Mouse (Mus musculus): ENCODE data around the gene Tlx2. TPM values are rescaled to one million over a fixed set of nuclear protein-coding genes. Genes with fewer than 3 reads are reported as not detected.

The Tlx2 gene
- total RNA-seq, 2 experiments from 2014 or later: not detected

GRCm38 (mm10) chr6:83023786-83024185 lies 46.3 kb downstream of the Tlx2 start:
- DNase-seq: no peak

- no peak for DNase-seq
Observed at GRCm38 (mm10) chr6:83023008-83023407, 47.1 kb downstream of the Tlx2 start.

DNA sequence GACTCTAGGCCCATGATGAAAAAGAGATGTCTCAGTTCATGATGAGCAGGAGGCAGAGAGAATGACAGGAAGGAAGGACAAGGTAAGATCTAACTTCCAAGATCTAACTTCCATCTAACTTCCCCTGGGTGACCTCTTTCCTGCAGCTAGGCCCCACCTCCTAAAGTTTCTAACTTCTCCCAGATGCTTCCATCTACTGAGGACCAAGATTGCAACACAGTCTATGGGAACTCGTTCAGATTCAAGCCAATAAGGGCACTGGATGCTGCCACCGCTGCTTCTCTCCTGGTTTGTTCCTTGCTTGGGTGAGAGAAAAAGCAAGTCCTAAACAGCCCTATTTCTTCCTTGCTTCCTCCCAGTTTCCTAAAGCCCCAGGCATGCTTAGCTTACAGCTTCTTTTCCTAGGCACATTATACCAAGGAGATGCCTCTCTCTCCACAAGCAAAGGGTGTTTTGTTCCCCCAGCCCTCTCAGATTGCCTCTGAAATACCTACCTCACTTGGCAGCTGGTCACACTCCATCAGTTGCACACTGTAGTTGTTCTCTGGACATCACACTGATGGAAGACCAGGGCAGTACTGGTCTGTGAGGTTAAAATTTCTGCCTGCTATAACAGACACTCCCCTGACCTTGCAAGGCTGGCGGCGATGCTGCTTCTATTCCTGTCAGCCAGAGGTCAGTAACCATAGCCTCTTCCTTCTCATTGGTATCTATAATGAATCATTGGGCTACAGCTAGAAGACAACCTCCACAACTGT lies 49.1 kb downstream of the Tlx2 start:
- no peak for DNase-seq

DNA sequence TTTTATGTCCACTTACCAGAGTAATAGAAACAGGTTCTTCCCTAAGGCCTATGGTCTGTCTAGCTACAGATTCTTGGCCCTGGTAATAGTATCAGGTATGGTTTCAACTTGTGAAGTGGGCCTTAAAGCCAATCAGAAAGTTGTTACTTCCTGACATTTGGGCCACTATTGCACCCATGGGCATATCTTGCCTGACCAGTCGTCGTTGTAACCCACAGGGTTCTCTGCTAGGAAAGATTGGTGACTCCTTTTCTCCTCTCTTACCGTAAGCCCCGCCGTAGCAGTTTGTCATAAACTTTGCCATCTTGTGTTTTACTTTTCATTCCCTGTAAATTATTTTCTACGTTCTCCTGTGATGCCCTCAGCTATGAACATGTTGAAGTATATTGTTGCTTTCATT lies 50.0 kb downstream of the Tlx2 start:
- DNase-seq: no peak

DNA sequence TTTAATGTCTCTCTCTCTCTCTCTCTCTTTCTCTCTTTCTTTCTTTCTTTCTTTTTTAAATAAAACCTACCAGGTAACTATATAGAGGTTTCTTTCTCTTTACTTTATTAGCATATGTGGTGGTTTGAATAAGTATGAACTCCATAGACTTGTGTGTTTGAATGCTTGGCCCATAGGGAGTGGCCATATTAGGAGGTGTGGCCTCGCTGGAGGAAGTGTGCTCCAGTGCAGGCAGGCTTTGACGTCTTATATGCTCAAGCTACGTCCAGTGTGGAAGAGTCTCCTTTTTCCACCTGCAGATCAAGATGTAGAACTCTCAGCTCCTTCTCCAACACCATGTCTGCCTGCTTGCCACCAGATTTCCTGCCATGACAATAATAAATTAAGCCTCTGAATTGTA lies 51.0 kb downstream of the Tlx2 start:
- DNase-seq: no peak

Small RNA genes within 50 kb of the gene (microRNA-seq; reads per million reads assigned to microRNA genes)
- 0 reads per million in 2 experiments for gene Mir3470a
- gene Mir7040: 0 to 0.21 reads per million in 2 experiments

Other genes starting within 250 kb of the Tlx2 start
- gene Sema4f, start 130.5 kb downstream of the Tlx2 start, total RNA-seq (2021): 10 to 100 TPM; 41.0 to 41.2 TPM
- not detected for gene M1ap, start 123.4 kb downstream of the Tlx2 start, total RNA-seq (2021)
- gene Dok1, start 36.8 kb downstream of the Tlx2 start, total RNA-seq (2021): 1 to 10 TPM; 2.5 to 2.6 TPM
- gene Loxl3, start 36.1 kb downstream of the Tlx2 start, total RNA-seq (2021): 1 to 10 TPM; 4.1 to 5.4 TPM
- 100 to 1,000 TPM; 121 to 142 TPM for gene Aup1, start 15.8 kb downstream of the Tlx2 start, total RNA-seq (2021)
- gene Htra2, start 15.0 kb downstream of the Tlx2 start, total RNA-seq (2021): 10 to 100 TPM; 47.1 to 49.0 TPM
- gene Dqx1, start 12.4 kb downstream of the Tlx2 start, total RNA-seq (2021): under 1 TPM; 0.40 to 0.94 TPM
- gene Pcgf1, start 7.6 kb upstream of the Tlx2 start, total RNA-seq (2021): 10 to 100 TPM; 33.9 to 34.9 TPM
- gene Lbx2, start 16.1 kb upstream of the Tlx2 start, total RNA-seq (2021): under 1 TPM in 1 of 2 experiments, not detected in 1; 0.48 TPM
- 1 to 10 TPM; 8.0 to 8.2 TPM for gene Ccdc142, start 31.3 kb upstream of the Tlx2 start, total RNA-seq (2021)
- gene Gm42688, start 31.3 kb upstream of the Tlx2 start, total RNA-seq (2021): 1 to 10 TPM; 5.8 to 7.0 TPM
- 10 to 100 TPM; 64.4 to 69.9 TPM for gene Mrpl53, start 38.7 kb upstream of the Tlx2 start, total RNA-seq (2021)
- gene Mogs, start 45.2 kb upstream of the Tlx2 start, total RNA-seq (2021): 10 to 100 TPM; 28.0 to 28.9 TPM
- 10 to 100 TPM; 58.2 to 61.4 TPM for gene Wbp1, start 51.3 kb upstream of the Tlx2 start, total RNA-seq (2021)
- 10 to 100 TPM; 21.2 to 23.5 TPM for gene Ino80b, start 55.1 kb upstream of the Tlx2 start, total RNA-seq (2021)
- 10 to 100 TPM; 75.9 to 90.3 TPM for gene Rtkn, start 65.2 kb upstream of the Tlx2 start, total RNA-seq (2021)
- 10 to 100 TPM; 24.2 to 25.3 TPM for gene Wdr54, start 86.1 kb upstream of the Tlx2 start, total RNA-seq (2021)
- 10 to 100 TPM; 23.4 to 24.0 TPM for gene 1700003E16Rik, start 86.1 kb upstream of the Tlx2 start, total RNA-seq (2021)
- 100 to 1,000 TPM; 384 to 404 TPM for gene Dctn1, start 95.6 kb upstream of the Tlx2 start, total RNA-seq (2021)
- 1 to 10 TPM in 1 of 2 experiments, under 1 TPM in 1; 0.57 to 2.8 TPM for gene Slc4a5, start 149.5 kb upstream of the Tlx2 start, total RNA-seq (2021)

Data from layer of hippocampus, postnatal 36 days (tissue).